Mouse (Mus musculus): Measurements from ENCODE around the gene Gli3.

Gene Gli3

DNA sequence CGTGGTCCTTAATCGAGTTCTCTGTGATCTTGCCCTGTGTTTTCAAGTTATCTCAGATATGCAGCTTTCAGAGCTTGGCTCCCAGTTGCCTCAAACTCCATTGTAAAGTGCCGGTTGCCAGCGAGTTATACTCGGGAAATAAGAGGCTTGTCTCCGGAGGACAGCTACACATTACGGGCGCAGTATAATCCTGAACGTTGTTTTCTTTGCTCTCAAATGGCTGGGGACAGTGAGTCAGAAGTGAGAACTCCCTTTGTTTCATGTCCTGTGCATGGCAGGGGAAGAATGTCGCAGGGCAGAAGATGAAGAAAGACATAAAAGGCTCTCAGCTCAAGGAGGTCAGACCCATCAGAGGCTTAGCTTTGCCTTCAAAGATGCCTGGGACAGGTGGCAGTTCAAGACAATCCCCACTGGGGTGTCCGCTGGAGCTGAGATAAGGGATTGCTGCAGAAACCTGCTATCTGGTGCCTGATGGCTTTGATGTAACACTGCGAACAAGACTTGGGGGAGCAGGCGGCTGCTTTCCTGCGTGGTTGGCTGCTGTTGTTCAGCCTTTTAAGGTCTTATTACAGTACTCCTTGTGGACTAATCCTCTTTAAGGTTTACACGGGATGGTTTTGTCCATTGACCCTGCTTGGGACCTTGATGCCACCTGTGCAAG is 108.0 kb downstream of the Gli3 start:
- no peak for TF ChIP-seq GATA4 (IDR thresholded peaks at IDR 0.05; ENCODE audit: insufficient replicate concordance, low read length)

DNA sequence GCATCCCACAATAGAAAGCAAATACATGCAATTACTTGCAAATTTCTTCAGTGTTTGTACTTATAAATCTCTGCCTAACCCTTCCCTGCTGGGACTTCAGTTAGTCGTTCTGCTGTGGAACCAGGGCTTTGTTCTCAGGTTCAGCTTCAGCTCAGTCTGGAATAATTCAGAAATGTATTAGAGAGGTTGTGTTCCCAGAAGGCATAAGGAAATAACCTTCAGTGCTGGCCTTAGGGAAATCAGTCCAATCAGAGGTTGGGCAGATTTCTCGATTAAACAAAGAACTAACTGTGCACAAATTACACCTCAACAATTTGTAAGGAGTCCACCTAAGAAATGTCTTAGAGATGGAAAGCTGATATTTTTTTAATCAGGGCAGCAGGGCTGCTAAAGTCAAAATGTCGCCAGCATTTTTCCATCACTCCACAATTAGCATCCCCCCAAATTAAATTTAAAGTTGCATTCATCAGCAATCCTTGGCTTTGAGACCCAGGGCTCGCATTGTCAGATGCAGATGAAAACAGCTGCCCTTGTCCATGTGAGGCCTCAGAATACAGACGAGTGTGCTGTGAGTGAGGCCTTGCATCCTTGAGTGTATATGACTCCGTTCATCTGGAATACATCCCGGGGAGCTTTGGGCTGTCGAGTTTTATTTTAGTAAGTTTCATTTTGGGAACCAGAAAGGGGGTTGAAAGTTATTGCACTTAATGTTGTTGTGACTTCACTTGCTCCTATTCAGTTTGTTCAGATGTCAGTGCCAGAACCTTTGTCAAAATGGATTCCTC is 114.3 kb downstream of the Gli3 start:
- no peak for TF ChIP-seq GATA4 (IDR thresholded peaks at IDR 0.05; ENCODE audit: insufficient replicate concordance, low read length)

DNA sequence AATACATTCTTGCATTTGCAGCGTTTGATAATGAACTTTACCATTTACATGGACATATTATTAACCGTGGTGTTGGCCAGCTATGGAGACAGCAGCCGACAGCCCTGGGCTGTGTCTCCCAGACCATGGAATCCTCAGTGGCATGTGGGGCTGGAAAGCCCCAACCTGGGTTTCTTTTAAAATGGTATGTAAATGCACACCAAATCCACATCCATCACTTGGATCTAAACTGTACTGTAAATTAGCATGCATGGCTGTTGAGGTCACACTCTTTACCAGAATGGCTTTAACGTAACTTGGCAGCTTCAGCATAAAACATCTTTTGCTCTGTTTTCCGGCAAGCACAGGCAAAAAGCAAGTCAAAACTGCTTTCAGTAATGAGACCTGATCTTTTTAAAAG is 117.4 kb downstream of the Gli3 start:
- TF ChIP-seq GATA4 (IDR thresholded peaks at IDR 0.05; ENCODE audit: insufficient replicate concordance, low read length) = no peak

DNA sequence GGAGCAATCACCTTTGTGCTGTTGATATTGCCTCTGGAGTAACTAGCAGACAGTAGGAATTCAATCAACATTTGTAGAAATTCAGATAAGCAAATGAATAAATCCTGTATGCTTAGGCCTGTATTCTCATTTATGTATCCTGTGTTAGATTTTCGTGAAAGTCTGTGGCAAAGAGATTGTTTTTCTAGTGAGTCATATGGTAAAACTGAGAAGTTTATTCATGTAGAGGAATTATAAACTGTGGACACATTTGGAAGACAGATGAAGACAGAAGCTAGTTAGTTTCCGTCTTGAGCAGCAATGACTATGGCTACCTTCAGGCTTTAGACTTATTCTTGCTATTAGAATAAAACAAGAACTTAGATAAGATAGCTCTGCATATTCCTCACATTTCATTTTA is 122.9 kb downstream of the Gli3 start:
- TF ChIP-seq GATA4 (IDR thresholded peaks at IDR 0.05; ENCODE audit: insufficient replicate concordance, low read length) = no peak

DNA sequence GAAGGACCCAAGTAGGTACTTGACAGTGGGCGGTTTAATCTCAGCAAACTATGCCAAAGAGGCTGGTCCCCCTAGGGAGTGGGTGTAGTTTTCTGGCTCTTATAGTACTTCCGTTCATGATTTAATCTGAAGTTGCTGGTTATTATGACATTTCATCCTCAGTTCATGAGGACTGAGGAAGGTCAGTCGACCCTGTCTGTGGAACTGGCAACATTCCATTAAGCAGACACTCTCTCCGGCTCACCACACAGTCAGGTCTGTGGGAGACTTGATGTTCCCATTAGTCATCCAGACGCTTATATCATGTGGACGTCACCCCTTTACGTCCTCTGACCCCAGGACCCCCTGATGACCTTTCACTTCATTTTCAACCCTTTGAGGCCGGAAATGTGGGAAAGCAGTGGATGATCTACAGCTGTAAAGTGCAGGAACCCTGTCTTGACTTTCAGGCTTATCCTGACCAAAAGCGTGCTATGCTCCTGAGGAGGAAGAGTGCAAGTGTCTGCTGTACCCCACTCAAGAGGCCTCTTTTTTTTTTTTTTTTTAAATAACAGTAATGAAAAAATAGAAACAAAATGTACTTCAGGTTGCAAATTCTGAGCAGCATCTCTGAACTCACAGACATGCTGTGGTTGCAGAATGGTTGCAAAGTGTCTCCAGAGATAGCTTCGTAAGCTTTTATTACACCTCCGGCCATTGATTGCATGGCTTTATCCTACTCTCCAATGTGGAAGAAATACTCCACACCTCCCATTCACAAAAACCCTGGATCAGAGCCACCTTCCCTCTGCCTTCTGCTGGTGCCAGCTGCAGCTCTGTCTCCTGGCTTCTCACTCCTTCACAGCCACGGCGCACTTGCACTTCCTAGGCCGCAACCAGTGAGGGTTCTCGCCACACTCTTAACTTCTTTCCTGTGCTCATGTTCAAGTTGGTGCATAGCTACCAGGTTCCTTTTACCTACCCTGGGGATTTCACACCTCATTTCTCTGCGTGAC is 125.5 kb downstream of the Gli3 start:
- no peak for TF ChIP-seq GATA4 (IDR thresholded peaks at IDR 0.05; ENCODE audit: insufficient replicate concordance, low read length)

DNA sequence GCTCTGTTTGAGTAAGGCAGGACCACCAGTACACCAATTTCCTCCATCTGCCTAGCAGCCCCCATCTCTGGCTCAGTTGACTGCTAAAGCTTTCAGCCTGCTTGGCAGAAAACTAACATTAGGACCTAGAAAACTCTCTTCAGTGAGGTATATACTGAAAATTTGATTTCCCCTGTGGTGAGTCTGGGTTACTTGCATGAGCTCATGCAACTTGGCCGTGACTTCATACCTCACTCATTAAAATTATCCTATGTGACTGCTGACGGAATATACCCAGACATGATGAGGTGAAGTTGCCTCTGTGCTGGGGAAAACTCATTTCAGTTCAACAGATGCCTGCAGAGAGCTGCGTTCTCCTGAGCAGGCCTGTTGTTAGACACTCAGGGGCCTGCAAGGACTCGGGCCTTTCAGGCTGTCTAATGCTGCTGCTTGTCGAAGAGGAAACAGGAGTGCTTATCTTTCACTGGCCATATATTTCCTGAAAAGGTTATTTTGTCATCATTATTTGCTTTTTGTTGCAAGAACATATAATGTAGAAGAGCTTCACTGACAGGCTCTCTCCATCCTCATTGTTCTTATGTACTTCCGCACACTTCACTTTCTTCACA is 127.4 kb downstream of the Gli3 start:
- no peak for TF ChIP-seq GATA4 (IDR thresholded peaks at IDR 0.05; ENCODE audit: insufficient replicate concordance, low read length)

DNA sequence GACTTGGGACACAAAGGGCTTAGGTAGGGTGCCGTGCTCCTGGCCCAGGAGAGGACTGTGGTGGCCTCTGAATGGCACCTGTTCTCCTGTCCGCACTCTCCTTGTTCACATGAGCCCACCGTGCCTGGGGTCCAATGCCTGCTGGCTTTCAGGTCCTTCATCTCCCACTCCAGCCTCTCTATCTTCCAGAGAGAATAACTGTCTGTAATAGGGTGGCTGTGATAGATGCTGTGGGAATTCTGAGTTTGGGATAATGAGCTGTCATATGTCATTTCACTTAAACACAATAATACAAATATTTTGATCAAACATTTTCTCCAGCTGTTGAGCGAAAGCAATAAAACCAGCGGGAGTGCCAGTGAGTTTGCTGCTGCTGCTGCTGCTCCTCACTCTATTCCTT is 133.6 kb downstream of the Gli3 start:
- no peak for TF ChIP-seq GATA4 (IDR thresholded peaks at IDR 0.05; ENCODE audit: insufficient replicate concordance, low read length)

DNA sequence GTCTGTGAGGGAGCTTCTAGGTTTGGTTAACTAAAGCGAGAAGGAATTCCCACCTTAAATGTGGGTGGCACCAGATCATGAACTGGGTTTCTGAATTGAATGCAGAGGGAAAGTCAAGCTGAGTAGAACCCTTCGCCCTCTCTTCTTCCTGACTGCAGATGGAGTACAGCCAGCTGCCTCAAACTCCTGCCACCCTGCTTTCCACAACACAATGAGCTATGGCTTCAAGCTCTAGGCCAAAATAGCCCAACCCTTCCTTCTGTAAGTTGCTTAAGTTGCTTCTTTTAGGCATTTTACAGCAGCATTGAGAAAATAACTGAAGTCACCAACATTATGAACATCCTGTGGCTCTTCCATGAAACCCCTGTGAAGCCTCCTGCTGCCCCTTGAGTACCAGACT is 136.7 kb downstream of the Gli3 start:
- TF ChIP-seq GATA4 (IDR thresholded peaks at IDR 0.05; ENCODE audit: insufficient replicate concordance, low read length) = no peak

DNA sequence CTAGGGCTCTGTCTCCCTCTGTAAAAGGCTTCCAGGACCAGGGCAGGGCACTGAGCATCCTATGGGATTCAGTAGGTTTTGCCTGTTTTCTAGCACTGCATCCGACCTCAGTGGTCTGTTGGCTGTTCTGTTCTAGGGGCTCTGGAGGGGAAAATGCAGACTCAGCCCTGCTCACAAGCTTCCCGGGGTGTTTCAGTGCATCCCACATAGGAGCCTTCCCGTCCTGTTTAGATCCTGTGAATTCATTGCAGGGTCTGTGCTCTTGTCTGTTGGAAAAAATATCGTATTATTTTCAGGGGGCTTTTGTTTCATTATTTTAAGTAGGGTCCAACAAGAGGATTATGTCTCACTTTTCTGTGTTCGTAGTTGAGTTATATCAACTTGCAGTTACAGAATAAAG is 139.1 kb downstream of the Gli3 start:
- TF ChIP-seq GATA4 (IDR thresholded peaks at IDR 0.05; ENCODE audit: insufficient replicate concordance, low read length) = no peak

DNA sequence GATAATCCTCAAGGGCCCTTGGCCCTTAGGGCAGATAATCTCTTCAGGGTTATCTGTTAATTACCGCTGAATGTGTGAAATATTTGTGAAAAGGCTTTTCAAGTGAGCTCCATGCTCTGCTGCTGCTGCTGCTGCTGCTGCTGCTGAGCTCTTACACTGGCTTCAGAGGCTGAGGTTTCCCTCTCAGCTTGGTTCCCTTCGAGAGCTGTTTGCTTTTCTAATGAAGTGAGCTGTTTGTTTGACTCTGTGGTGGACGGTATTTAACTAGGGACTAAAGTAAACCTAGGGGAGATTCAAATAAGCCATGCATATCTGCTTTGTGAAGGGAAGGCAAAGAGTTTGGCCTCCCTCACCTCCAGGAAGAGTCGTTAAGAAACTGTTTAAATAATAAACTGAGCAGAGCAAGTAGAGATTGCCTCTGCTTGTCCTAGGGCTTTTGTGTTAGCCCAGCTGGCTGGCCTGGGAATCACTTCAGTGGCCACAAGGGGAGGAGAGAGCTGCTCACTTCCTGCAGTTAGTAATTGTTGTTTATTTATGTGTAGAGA is 139.7 kb downstream of the Gli3 start:
- no peak for TF ChIP-seq GATA4 (IDR thresholded peaks at IDR 0.05; ENCODE audit: insufficient replicate concordance, low read length)

DNA sequence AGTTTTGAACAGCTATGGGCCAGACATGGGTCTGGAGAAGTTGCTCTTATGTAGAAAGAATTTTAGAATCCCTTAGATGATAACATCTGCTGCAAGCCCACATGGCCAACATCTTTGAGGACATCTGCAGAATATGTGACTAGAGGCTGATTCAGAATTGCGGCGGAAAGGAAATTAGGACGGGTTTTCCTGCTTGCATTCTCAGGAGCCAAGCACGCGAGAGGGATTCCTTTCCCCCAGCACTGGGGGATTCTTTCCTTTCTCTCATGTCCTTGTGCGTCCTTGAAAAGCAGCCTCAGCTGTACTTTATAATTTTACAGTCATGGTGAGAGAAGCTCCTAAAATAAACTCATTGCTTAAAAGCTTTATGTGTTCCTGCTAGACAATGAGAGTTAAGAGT is 141.0 kb downstream of the Gli3 start:
- no peak for TF ChIP-seq GATA4 (IDR thresholded peaks at IDR 0.05; ENCODE audit: insufficient replicate concordance, low read length)

DNA sequence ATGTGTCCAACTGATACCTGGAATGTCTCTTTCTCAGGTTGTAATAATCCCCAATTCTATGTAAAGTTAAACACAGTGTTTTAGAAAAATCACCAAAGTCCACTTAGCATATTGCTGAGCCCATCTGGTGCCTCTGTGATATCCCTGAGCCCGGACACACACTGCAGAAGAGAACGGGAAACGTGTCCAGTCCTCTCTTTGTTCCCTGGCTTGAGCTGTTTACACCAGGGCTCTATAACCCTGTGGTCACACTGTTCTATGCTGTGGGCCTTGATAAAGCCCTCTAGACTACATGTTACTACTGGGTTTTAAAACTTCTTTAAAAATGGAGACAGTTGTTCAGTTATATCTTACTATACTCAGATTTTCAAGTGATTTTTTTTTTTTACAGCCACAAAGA is 154.4 kb downstream of the Gli3 start:
- TF ChIP-seq GATA4 (IDR thresholded peaks at IDR 0.05; ENCODE audit: insufficient replicate concordance, low read length) = no peak

DNA sequence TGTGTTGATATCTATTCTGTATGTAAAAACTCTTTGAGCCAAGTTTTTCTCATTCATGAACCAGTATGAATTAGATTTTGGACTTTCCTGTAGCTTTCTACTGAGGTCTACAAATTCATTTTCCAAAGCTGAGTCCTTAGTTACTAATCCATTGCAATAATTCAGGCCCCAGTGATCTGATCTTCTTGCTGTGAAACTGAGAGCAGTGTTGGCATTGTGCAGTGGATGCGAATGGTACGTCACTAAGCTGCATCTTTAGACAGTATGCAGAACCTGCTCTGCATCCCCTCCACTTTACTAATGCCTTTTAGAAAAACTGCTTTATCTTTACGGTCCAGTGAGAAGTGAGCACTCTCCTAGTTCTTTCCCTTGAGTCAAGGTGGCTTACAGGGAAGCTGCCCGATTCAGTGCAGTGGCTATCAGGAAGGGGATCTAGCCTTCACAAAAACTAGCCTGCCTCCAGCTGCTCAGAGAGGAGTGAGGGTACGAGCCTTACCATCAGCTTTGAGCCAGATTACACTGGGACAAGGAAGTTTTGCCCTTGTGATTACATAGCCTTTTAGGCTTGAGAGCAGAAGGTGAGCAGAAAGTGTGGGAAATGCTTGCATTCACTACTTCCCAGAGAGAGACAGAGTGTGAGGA is 155.1 kb downstream of the Gli3 start:
- TF ChIP-seq GATA4 (IDR thresholded peaks at IDR 0.05; ENCODE audit: insufficient replicate concordance, low read length) = no peak

DNA sequence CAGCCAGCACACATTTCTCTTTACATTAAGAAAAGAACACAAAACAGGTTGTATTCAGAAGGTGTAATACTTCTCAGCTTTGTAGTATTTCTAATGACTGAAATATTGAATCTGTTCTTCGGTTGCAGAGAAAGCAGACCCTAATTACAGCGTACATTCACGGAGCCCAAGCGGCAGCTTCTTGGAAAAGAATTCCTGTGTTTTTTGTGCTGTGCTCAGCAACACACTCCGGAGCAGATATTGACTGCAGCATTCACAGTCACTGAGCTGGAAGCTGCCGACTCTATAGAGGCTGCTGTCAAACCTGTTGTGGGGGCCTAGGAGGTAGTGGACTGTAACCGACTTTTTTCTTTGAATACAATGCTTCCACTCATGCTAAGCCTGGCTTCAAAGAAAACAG is 158.0 kb downstream of the Gli3 start:
- no peak for TF ChIP-seq GATA4 (IDR thresholded peaks at IDR 0.05; ENCODE audit: insufficient replicate concordance, low read length)
